ENCODE assay signal across 15 mouse cellular contexts in genomic region chr6:115481018-115481354, GRCm38 (mm10).
A peak's percentile ranks its signal among the peaks of the same experiment; 100 is the strongest.
DNase-seq lines count a peak whose midpoint lies in the region; ATAC-seq and TF ChIP-seq lines count a peak whose summit lies in the region.
"Had no signal": no experiment of that assay in that cellular context is flagged by ENCODE, and none has a peak within 500 bp of the region (broad histone marks: within the 10 kb centered on the region; RNA-seq: fewer than 3 reads in every experiment).

No protein-coding gene starts in this region.

- H3K79me2 ChIP-seq in macrophage (ENCODE audit: inconsistent target) = no peaks in the 10 kb centered on the region

- no peak for DNase-seq in heart, adult 18-20 months
- no peak for DNase-seq in stomach, postnatal 0 days (ENCODE audit: low spot score)
- no peak for DNase-seq in left cerebral cortex, postnatal 36 days (ENCODE audit: low spot score in 2 of 2)
- DNase-seq in MN1 (ENCODE audit: low spot score) = no peak
- DNase-seq: cerebellum, postnatal 36 days; gastrocnemius, postnatal 36 days had no signal

- H3K4me1 ChIP-seq in heart, embryonic 13.5 days = peaks cover 48% of the 10 kb centered on the region
- H3K4me1 ChIP-seq in megakaryocyte, embryonic 14.5 days = peaks cover 98% of the 10 kb centered on the region
- peaks cover 8% of the 10 kb centered on the region; the same call in 1 of the 2 replicates for H3K4me1 ChIP-seq in stomach, postnatal 0 days (replicated peaks; ENCODE audit: control insufficient read depth, insufficient read depth)
- H3K4me1 ChIP-seq: hindbrain, embryonic 13.5 days had no signal

- H3K9me3 ChIP-seq in heart, embryonic 13.5 days = no peaks in the 10 kb centered on the region
- H3K9me3 ChIP-seq in megakaryocyte, embryonic 14.5 days = no peaks in the 10 kb centered on the region
- no peaks in the 10 kb centered on the region for H3K9me3 ChIP-seq in stomach, postnatal 0 days (ENCODE audit: control insufficient read depth, low read length)
- H3K9me3 ChIP-seq: embryonic facial prominence, embryonic 15.5 days; hindbrain, embryonic 13.5 days; liver, embryonic 15.5 days had no signal

- intact Hi-C loops in left cerebral cortex, postnatal 36 days (cut with DNase I) = no loop called here

- no peak overlapping the region for H3K9ac ChIP-seq in heart, embryonic 13.5 days
- no peak overlapping the region for H3K9ac ChIP-seq in stomach, postnatal 0 days (ENCODE audit: low read length)
- H3K9ac ChIP-seq: embryonic facial prominence, embryonic 15.5 days; hindbrain, embryonic 13.5 days; liver, embryonic 15.5 days had no signal

- peak overlapping the region; percentile 86 for H3K27ac ChIP-seq in heart, embryonic 13.5 days (replicated peaks)
- peak overlapping the region; percentile 94 for H3K27ac ChIP-seq in macrophage
- H3K27ac ChIP-seq in stomach, postnatal 0 days (replicated peaks) = peak overlapping the region; percentile 81; the same call in 1 of the 2 replicates
- H3K27ac ChIP-seq: embryonic facial prominence, embryonic 15.5 days; hindbrain, embryonic 13.5 days had no signal

- WGBS in heart, embryonic 13.5 days = 2% methylated on average over 1 of the region's 1 CpGs
- 0% methylated on average over 1 of the region's 1 CpGs for WGBS in macrophage (ENCODE audit: missing documents)
- WGBS in stomach, postnatal 0 days = 11% methylated on average over 1 of the region's 1 CpGs

- H3K4me2 ChIP-seq in heart, embryonic 13.5 days = peak overlapping the region; percentile 33; the same call in 1 of the 2 replicates
- no peak overlapping the region for H3K4me2 ChIP-seq in stomach, postnatal 0 days (replicated peaks; ENCODE audit: low read depth)
- H3K4me2 ChIP-seq: embryonic facial prominence, embryonic 15.5 days; hindbrain, embryonic 13.5 days had no signal

- H3K4me3 ChIP-seq in heart, embryonic 13.5 days = no peak overlapping the region
- peak overlapping the region; percentile 80 for H3K4me3 ChIP-seq in megakaryocyte, embryonic 14.5 days (replicated peaks)
- no peak overlapping the region for H3K4me3 ChIP-seq in macrophage (ENCODE audit: inconsistent target)
- H3K4me3 ChIP-seq in stomach, postnatal 0 days (ENCODE audit: low read depth, low read length) = no peak overlapping the region
- H3K4me3 ChIP-seq: embryonic facial prominence, embryonic 15.5 days; hindbrain, embryonic 13.5 days; liver, embryonic 15.5 days had no signal

- peaks cover 31% of the 10 kb centered on the region; the same call in 1 of the 2 replicates for H3K27me3 ChIP-seq in heart, embryonic 13.5 days (replicated peaks)
- no peaks in the 10 kb centered on the region for H3K27me3 ChIP-seq in megakaryocyte, embryonic 14.5 days (replicated peaks)
- H3K27me3 ChIP-seq in stomach, postnatal 0 days (ENCODE audit: control insufficient read depth, insufficient read depth, low read length) = no peaks in the 10 kb centered on the region
- H3K27me3 ChIP-seq: embryonic facial prominence, embryonic 15.5 days; hindbrain, embryonic 13.5 days; liver, embryonic 15.5 days; Patski had no signal

- TF ChIP-seq CTCF in stomach, postnatal 0 days (IDR thresholded peaks at IDR 0.05; ENCODE audit: low read depth) = no peak

- no peak for TF ChIP-seq EP300 in stomach, postnatal 0 days (optimal IDR thresholded peaks at IDR 0.05)

- H3K36me3 ChIP-seq in heart, embryonic 13.5 days = no peaks in the 10 kb centered on the region
- peaks cover 75% of the 10 kb centered on the region for H3K36me3 ChIP-seq in megakaryocyte, embryonic 14.5 days (replicated peaks; ENCODE audit: low read length)
- no peaks in the 10 kb centered on the region for H3K36me3 ChIP-seq in macrophage (ENCODE audit: inconsistent target)
- H3K36me3 ChIP-seq in stomach, postnatal 0 days (ENCODE audit: control insufficient read depth, insufficient read depth, low read length) = no peaks in the 10 kb centered on the region
- H3K36me3 ChIP-seq: embryonic facial prominence, embryonic 15.5 days; hindbrain, embryonic 13.5 days; liver, embryonic 15.5 days had no signal

- ATAC-seq in heart, embryonic 13.5 days (ENCODE audit: extremely low read depth, insufficient number of reproducible peaks, low FRiP score, low TSS enrichment) = no peak
- no peak for ATAC-seq in megakaryocyte, adult 5-6 weeks (ENCODE audit: poor library complexity, severe bottlenecking)
- ATAC-seq in stomach, postnatal 0 days (ENCODE audit: low FRiP score, low TSS enrichment) = no peak
- ATAC-seq: forebrain, embryonic 16.5 days had no signal
